Mouse (Mus musculus) brain, adult 2 months (tissue): ENCODE data around the gene Psmg1.
"Not testable (repeated sequence)": the region's sequence is repeated elsewhere in the genome, so short reads cannot be mapped to it uniquely, and the experiment has no call there.

Source experiments
- DNase-seq: peaks from one replicate; pipeline ENCODE4 v3.0.0; 2011; ENCODE audit warnings: low read depth, low spot score

Psmg1 gene

GRCm38 (mm10) chr16:95990462-95991121 is at the start of gene Psmg1:
Psmg1 (minus strand) TSS chr16:95990960.
- peak; percentile 96 for DNase-seq

GRCm38 (mm10) chr16:96039538-96039937 is 48.8 kb upstream of the Psmg1 start:
- peak; percentile 78 for DNase-seq

GRCm38 (mm10) chr16:96034473-96034872 is 43.7 kb upstream of the Psmg1 start:
- peak; percentile 72 for DNase-seq

- peak; percentile 11 for DNase-seq
Measured at GRCm38 (mm10) chr16:96032368-96033043, 41.7 kb upstream of the Psmg1 start.

GRCm38 (mm10) chr16:96030476-96031102 is 39.8 kb upstream of the Psmg1 start:
- DNase-seq: peak; percentile 18

GRCm38 (mm10) chr16:96026256-96026655 is 35.5 kb upstream of the Psmg1 start:
- DNase-seq: no peak

- DNase-seq: peak; percentile 17
Measured at GRCm38 (mm10) chr16:96025244-96025643, 34.5 kb upstream of the Psmg1 start.

GRCm38 (mm10) chr16:96021045-96021444 is 30.3 kb upstream of the Psmg1 start:
- DNase-seq: no peak

GRCm38 (mm10) chr16:96009124-96009523 is 18.4 kb upstream of the Psmg1 start:
- not testable (repeated sequence) for DNase-seq

- not testable (repeated sequence) for DNase-seq
Measured at GRCm38 (mm10) chr16:96004278-96004677, 13.5 kb upstream of the Psmg1 start.

- DNase-seq: peak; percentile 38
Measured at GRCm38 (mm10) chr16:95999291-95999690, 8.5 kb upstream of the Psmg1 start.

- DNase-seq: no peak
Measured at GRCm38 (mm10) chr16:95996156-95996555, 5.4 kb upstream of the Psmg1 start.

GRCm38 (mm10) chr16:95994576-95994975 is 3.8 kb upstream of the Psmg1 start:
- DNase-seq: peak; percentile 53

GRCm38 (mm10) chr16:95992596-95992995 is 1.8 kb upstream of the Psmg1 start:
- no peak for DNase-seq

GRCm38 (mm10) chr16:95991122-95991900 is 551 bp upstream of the Psmg1 start:
- no peak for DNase-seq

GRCm38 (mm10) chr16:95984911-95985310 is 5.8 kb downstream of the Psmg1 start:
- DNase-seq: no peak

- DNase-seq: peak; percentile 29
Measured at GRCm38 (mm10) chr16:95983601-95984000, 7.2 kb downstream of the Psmg1 start.

GRCm38 (mm10) chr16:95970841-95971240 is 19.9 kb downstream of the Psmg1 start:
- peak; percentile 44 for DNase-seq

GRCm38 (mm10) chr16:95967455-95967854 is 23.3 kb downstream of the Psmg1 start:
- DNase-seq: peak; percentile 58

- DNase-seq: peak; percentile 78
Measured at GRCm38 (mm10) chr16:95964427-95965023, 26.2 kb downstream of the Psmg1 start.

GRCm38 (mm10) chr16:95961484-95961883 is 29.3 kb downstream of the Psmg1 start:
- not testable (repeated sequence) for DNase-seq
